Mouse (Mus musculus) CH12.LX (cell line): ENCODE measurements around the gene Kirrel2.

Source experiments
- CTCF ChIP-seq, 2 experiments: IDR thresholded peaks in 1 of 2; conservative IDR thresholded peaks in 1 of 2; 2 replicates each; pipeline ENCODE4 v1.5.1; 2011 to 2012; ENCODE audit warnings: low read depth in 2 of 2, low read length in 2 of 2, improper control_type of control experiment in 1 of 2, inconsistent platforms in 1 of 2, mild to moderate bottlenecking in 1 of 2, moderate library complexity in 1 of 2
- NRF1 ChIP-seq: IDR thresholded peaks from 2 replicates; pipeline ENCODE4 v1.6.1; 2014; ENCODE audit warnings: low read depth, mild to moderate bottlenecking, inconsistent platforms, low read length, improper control_type of control experiment, moderate library complexity
- POLR2A ChIP-seq: IDR thresholded peaks from 2 replicates; pipeline ENCODE4 v1.6.1; 2011; ENCODE audit warnings: low read depth, mild to moderate bottlenecking, improper control_type of control experiment, low read length
- ZMIZ1 ChIP-seq: IDR thresholded peaks from 2 replicates; pipeline ENCODE4 v1.6.1; 2012; ENCODE audit warnings: low read depth, mild to moderate bottlenecking, inconsistent platforms, low read length, improper control_type of control experiment
- ZNF384 ChIP-seq: IDR thresholded peaks from 2 replicates; pipeline ENCODE4 v1.6.1; 2012; ENCODE audit warnings: low read depth, low read length, improper control_type of control experiment, inconsistent platforms

DNA sequence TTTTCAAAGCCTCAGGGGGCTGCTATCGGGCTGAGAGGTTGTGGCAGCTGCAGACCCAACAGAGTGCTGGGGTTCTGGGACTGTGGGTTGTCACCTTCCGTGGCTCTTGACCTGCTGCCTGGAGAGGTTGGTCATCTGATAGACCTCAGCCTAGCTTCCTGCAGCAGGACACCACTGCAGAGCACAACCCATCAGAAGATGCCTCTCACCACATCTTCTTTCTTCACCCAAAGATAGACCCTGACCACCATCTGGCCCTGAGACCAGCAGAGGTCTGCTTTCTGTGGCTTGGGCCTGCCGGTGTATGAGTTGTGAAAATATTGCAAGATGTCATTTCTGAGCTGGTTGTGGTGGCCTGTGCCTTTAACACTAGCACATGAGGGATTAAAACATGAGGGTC is 46.5 kb downstream of the Kirrel2 start:
- TF ChIP-seq POLR2A: no peak
- no peak for TF ChIP-seq ZMIZ1
- no peak for TF ChIP-seq CTCF (conservative IDR thresholded peaks at IDR 0.05 in 1 of 2, IDR thresholded peaks at IDR 0.05 in 1 of 2; ENCODE audit: low read depth in 2 of 2, low read length in 2 of 2)
- no peak for TF ChIP-seq NRF1
- no peak for TF ChIP-seq ZNF384
